Mouse (Mus musculus) adrenal gland, adult (tissue): ENCODE data around the gene Mapk7.
A peak's percentile ranks its signal among the peaks of the same experiment; 100 is the strongest.

Source experiments
- DNase-seq, 2 experiments: peaks; one replicate each; pipeline ENCODE4 v3.0.0; 2022 to 2023; ENCODE audit warnings: low spot score in 1 of 2; ENCODE audit not compliant: inconsistent age in 2 of 2

Mapk7 gene

DNA sequence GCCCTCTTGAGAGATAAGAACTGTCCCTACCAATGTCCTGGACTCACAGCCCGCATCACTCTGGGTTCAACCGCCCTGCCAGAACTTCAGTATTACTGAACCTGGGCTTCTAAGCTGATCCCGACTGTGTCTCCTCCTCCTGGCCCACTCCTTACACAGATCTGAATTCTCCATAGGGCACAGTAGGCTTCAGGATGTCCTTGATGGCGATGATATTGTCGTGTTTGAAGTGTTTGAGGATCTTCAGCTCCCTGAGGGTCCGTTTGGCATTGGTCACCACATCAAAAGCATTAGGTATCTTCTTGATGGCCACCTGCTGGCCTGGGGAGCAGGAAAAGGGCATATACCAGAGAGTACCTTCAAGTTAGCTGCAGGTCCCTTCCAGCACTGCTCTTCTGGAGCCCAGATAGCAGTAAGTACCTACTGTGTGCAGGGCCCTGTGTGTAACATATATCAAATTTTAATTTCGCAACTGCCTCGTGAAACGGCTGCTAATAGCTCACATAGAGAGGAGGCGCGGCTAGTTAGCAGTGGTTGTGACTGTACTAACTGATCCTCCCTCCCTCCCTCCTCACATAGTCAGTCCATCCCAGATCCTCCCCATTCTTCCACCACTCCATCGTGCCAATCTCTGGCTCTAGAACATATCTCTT, 1.3 kb downstream of the Mapk7 start:
- no peak for DNase-seq

DNA sequence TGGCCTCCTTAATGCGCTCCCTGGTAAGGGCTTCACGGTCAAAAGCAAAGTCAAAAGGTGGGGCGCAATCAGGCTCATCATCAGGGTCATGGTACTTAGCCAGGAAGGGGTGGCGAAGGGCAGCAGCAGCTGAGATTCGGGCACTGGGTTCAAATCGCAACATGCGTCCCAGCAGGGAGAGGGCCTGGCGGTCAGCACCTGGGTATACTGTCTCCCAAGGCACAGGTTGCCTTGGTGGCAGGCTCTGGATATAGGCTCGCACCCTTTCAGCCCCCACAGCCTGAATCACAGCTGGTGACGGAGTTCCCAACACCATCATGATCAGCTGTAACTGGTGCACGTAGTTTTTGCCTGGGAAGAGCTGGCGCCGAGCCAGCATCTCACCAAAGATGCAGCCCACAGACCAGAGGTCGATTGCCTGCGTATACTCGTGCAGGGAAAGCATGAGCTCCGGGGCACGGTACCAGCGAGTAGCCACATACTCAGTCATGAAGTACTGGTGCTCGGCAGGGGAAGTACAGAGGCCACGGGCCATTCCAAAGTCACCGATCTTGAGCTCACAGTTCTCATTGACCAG, 3.2 kb downstream of the Mapk7 start:
- no peak for DNase-seq

DNA sequence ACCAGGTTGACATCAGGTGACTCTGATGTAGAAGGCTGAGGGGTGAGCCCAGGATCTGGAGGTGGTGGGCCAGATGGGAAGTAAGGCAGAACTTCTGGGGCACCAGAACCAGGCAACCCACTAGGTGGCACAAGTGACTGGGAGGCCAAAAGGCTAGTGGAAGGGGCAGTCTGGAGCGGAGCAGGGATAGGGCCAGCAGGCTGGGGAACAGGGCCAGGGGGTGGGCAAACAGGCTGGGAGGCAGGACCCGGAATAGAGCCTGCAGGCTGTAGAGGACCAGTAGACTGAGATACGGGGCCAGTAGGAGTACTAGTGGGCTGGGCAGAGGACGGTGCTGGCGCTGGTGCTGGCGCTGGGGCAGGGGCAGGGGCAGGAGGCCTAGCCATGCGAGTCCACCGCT, 4.3 kb downstream of the Mapk7 start:
- no peak for DNase-seq

DNA sequence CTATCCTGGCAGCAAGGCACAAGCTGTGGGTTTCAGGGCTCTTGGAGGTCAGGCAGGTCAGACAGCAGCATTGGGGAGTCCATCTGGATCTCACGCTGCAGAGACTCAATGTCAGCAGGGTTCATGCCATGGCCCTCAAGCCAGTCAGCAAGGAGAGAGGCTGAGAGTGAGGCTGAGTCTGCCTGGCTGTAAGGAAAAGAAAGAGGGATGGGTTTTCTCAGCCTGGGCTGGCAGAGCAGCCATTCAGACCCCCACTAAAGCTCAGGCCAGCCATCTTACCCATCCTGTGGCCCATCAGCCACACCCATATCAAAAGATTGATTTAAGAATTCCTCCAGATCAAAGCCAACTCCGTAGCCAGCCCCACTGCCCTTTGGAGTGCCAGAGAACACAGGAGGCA, 5.1 kb downstream of the Mapk7 start:
- no peak for DNase-seq

DNA sequence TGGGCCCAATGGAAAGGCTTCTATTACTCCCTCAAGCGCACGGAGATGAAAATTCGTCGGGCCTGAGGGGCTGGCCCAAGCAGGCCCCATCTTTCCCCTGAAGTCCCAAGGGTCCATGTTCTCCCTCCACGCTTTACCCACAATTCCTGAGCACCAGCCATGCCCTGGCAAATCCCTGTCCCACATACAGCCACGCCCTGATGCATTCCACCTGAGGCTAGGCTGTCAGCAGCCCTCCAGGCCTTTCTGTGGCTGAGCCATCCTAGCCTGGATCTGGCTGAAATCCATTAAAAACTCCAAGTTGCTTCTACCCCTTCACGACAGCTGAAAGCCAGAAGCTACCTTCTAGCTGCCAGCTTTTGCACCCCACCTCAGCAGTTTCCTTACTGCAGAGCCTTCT, 6.3 kb downstream of the Mapk7 start:
- no peak for DNase-seq

DNA sequence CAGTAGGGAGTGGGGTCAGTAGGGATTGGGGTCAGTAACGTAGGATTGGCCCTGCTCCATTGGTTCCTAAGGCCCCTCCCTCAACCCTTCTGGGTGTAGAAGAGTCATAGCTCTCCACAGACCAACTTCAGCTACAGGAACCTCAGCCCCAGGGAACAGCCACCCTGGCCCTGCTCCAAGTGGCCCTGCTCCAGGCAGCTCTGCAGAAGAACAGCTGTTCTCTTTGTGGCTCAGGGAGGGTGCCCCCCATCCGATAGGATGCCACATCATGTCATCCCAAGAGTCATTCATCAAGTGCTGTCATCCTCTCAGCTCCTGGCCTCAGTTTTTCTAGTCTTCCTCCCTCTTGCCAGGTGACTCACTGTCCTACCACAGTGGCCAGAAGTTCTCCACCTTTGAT, 6.8 kb downstream of the Mapk7 start:
- peak; percentile 43 to 63 for DNase-seq

DNA sequence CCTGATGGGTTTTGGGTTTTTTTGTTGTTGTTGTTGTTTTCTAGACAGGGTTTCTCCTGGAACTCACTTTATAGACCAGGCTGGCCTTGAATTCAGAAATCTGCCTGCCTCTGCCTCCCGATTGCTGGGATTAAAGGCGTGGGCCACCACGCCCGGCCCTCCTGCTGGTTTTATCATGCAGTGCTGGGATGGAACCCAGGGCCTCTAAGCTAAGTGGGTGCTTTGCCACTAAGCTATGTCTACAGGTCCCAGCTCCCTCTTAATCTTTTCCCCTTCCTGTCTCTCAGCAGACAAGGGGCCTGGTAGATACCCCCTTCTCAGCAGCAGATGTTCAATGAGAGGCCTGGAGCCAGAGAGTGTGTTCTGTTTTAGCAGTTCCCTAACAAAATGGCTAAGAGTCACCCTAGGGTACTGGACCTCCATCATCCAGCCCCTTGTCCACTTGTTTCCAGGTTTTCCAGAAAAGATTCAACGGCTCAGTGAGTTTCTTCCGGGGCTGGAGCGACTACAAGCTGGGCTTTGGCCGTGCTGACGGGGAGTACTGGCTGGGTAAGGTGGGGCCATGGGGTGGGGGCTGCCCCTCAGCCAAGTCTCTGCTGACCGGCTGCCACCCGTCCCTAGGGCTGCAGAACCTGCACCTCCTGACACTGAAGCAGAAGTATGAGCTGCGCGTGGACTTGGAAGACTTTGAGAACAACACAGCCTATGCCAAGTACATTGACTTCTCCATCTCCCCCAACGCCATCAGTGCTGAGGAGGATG, 7.6 kb downstream of the Mapk7 start:
- DNase-seq: no peak

DNA sequence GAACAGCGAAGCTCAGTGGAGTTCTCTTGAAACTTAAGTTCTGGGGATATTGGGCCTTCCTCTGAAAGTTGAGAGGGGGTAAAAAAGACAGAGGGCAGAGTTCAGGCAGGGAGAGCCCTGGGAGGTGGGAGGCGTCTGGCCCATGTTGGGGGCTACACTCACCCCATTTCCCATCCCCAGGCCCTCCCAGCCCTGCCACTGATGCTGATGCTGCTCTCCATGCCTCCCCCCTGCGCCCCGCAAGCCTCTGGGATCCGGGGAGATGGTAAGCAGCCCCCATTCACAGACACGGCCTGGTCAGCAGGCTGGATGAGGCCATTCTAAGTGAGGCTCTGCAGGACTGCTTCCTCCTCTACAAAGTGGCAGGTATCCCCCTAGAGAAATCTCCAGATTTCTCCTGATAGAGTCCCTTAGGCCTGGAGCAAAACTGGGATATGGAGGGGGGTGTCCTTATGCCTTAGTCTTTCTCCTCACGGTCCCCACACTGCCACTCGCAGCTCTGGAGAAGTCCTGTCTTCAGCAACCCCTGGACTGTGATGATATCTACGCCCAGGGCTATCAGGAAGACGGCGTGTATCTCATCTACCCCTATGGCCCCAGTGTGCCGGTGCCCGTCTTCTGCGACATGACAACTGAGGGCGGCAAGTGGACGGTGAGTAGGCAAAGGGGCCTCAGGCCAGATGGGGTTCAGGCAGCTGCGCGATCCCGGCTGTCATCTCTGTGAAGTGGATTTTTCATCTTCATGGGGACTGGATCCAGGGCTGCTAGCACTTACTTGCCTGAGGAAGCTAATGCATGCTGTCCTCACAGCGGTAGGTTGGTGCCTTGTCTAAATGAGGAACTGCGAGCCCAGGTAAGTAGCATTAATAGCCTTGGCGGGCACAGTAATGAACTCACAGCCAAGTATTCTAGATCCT, 8.4 kb downstream of the Mapk7 start:
- no peak for DNase-seq

DNA sequence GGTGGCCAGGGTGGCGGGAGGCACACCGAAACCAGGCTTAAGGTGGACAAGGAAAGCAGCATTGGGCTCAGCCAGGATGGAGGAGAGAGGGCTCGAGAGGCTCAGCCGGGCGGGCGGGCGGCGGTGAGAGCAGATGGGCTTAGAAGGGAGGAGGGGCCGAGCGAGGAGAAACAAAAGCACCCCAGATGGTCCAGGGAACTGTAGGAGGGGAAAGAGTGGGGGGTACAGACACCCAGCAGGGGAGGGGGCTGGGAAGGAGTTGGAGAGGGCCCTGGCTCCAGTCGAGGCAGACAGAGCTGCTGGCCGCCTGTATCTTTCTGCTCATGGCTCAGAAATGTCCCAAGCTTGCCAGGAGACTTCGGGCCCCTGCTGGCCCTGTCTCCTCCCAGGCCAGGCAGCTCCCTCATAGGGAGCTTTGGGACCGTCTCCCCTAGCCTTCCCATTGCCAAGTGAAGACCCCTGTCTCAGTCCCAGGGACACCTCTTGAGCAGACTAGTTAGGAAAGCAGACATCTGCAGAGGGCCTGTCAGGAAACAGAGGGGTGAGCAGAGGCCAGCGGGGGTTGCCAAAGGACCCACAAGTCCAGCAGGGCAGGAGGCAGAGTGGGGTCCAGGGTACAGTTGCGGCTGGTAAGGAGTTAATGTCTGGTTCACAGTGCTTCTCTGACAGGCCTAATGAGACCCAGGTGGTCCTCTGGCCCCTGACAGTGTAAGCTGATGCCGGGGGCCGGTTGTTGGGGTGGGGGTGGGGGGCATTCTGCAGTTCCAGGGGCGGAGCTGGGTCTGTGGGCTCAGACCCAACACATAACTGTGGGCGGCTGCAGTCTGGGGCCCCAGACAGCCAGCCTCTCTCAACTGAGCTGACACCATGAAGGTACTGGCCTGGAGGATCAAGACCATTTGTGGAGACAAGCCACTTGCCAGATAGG, 9.3 kb downstream of the Mapk7 start, which contains the start of gene Mfap4:
TSS of gene Mfap4 (plus strand) at position 819 of the 928 bp plus-strand sequence.
- DNase-seq: no peak

DNA sequence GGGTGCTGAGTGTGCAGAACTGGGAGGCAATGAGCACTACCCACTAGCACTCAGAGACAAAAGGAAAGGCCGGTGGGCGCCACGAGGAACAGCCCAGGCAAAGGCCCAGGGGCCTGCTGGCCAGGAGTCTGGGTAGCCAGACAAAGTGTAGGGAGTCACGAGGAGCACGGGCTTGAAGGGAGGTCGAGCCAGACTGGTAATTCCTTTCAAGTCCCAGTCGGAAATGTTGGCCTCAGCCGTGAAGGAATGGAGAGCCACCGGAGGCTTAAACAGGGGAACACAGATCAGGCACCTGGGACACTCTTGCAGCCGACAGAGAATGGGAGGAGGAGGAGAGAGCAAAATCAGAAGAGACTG, 10.0 kb downstream of the Mapk7 start:
- no peak for DNase-seq

DNA sequence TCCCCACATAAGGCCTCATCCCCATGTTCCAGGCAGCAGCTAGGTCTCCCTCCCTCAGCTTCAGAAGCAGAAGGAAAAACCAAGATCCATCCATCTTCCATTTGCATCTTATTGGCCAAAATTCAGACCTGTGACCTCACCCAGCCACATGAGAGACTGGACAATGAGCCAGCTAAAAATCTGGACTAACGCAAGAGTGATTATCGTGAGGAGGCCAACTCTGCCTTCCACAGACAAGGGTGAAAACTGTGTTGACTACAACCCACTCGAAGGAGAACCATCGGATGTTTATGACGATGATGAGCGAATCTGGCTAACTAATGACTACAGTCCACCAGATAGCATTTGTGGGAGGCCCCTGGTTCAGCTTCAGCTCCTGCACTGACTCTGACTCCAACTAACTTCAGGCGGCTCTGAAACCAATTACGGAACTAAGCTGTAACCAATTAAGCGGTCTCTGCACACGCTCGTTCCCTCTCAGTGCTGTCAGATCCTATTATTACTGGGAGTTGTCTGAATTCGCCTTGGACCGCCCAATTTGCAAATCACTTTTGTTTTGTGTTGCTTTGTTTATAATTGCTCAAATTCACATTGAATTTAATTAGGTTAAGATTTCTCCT, 10.9 kb downstream of the Mapk7 start:
- DNase-seq: no peak

DNA sequence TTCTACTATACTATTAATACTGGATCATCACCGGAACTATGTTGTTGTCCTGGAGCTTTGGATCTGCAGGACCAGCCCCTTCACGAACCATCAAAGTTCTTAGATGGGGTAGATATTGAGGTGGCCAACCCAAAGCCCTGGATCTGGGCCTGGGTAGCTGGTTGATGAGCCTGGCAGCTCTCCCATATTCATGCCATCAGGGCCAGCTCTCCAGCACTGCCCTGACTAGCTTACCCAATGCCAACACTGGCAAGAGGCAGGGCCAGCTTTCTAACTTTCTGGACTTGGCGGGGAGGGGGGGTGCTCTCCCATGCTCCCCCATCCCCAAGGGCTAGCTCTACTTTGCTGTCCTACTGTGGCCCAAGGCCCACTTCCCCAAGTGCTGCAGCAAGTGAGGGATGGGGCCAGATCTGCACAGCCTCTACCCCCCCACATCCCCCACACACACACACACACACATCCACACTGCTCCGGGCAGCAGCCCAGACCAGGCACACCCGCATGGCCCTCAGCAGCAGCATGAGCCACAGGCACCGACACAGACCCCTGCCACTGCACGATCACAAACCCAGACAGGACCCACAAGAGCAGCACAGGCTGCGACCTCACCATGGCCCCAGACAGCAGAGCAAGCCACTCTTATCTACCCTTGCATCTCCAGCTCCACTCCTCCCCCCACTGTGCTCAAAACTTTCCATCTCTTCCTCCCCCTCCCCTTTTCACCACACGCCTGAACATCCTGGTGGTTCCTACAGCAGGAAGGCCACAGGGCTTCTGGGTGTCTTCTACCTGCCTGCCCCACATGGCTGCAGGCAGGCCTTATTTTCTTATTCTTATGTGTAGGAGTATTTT, 12.7 kb downstream of the Mapk7 start:
- no peak for DNase-seq

DNA sequence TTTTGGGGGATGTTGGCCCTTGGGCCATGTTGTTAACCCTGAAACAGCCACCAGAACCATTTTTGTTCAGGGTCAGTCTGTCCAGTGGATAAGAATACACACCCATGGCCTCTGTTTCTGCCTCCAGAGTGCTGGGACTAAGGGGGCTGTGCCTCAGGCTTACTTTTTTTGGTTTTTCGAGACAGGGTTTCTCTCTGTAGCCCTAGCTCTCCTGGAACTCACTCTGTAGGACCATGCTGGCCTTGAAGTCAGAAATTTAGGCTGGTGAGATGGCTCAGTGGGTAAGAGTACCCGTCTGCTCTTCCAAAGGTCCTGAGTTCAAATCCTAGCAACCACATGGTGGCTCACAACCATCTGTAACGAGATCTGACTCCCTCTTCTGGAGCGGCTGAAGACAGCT, 15.4 kb downstream of the Mapk7 start:
- DNase-seq: no peak

DNA sequence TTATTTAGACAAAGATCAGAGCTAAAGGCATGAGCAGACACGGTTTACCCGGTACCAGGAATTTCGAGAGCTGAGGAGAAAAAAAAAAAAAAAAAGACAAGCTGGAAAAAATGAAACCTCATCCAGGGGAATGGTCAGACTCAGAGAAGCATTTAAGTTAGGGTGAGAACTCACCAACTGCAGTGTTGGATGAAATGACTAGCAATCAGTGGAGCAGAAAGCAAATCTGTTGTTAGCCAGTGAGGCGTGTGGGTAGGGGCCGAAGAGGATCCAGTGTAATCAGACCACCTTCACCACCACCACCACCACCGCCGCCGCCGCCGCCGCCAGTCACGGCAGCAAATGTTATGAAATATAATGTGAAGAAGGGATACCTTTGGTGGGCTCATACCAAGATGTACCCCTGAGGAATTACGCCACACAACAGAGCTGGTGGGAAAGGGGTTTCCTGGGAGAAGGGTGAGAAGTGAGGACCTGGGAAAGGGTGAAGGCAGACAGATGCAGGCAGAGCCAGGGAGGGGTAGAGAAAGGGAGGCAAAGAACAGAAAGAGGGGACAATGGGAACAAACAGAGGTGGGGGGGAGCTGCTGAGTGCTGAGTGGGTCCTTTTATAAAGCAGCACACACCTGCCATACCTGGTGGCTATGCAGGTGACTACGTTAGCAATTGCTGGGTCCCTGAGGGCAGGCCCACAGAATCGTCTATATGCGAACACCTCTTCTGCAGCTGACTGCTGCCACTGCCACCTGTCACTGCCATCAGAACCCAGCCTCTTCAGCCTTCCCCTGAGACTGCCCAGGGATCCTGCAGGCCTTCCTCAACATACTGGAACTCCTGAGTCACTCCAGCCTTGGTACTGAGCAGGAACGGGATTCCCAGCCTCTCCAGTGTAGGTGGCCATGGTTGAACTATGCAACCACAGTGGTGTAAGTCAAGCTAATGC, 16.4 kb downstream of the Mapk7 start:
- DNase-seq: no peak

DNA sequence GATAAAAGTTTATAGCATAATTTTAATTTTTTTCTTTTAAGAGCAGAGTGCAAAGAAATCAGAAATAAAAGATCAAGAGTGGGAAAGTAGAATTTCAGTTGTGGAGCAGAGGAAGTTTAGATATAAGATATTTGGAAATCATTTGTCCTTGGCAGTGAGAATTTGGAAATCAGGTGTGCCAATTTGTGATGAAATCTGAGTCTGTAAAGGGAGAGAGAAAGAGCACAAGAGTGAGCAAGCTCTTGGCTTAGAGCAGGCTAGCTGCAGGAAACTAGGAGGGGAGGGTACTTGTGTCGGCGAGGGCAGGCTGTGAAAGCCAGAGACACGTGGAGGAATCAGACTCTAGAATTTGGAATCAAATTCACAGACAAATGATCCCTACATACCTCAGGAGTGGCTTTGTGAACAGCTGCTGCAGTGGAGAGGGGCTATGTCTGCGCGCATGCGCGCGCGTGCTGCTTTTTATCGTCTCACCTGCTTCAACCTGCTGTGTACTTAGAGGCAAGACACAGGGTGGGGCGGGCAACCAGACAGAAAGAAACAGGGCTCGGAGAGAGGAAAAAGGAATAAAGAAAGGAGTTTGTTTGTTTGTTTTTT, 17.3 kb downstream of the Mapk7 start:
- no peak for DNase-seq

DNA sequence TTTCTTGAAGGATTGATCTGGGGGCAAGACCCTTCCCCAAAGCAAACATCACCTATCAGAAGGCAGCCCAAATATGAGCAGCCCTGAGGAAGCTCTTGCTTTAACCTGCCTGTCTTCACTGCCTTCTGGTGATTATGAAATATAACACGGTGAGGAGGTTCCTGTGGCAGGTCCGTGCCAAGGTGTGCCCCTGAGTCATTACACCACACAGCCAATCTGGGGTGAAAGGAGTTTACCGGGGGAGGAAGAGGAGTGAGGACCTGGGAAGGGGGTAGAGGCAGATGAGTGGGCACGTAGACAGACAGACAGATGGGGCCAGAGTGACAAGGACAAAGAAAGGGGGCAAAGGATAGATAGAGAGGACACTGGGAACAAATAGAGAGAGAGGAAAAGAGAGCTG, 20.6 kb downstream of the Mapk7 start:
- DNase-seq: no peak

DNA sequence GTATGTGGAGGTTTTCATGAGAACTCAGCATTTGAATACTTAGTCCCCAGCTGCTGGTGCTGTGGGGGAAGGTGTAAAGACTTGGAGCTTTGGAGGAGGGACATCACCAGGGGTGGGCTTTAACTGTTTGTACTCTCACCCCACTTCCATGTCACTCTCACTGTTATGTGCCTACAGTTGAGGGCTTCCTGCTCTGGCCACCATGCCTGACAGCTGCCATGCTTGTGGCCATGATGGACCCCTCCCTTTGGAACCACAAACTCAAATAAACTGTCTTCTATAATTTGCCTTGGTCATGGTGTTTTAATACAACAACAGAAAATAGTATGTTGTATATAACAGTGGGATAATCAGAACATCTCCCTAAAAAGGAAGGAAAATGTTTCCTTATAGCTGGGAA, 23.3 kb downstream of the Mapk7 start:
- no peak for DNase-seq
